In genomic region chr5:111944273-111944971, GRCm38 (mm10) we compare ENCODE assay signal across 10 mouse cellular contexts.
DNase-seq lines count a peak whose midpoint lies in the region; ATAC-seq lines count a peak whose summit lies in the region.
"Had no signal": no experiment of that assay in that cellular context is flagged by ENCODE, and none has a peak within 500 bp of the region (broad histone marks: within the 10 kb centered on the region; RNA-seq: fewer than 3 reads in every experiment).

No protein-coding gene starts in this region.

- peaks cover 16% of the 10 kb centered on the region for H3K27me3 ChIP-seq in heart, embryonic 16.5 days (ENCODE audit: control insufficient read depth, insufficient read depth, low read length)
- H3K27me3 ChIP-seq in forebrain, embryonic 14.5 days (replicated peaks; ENCODE audit: control insufficient read depth, insufficient read depth, low read length), result no peaks in the 10 kb centered on the region
- no peaks in the 10 kb centered on the region for H3K27me3 ChIP-seq in midbrain, embryonic 14.5 days (ENCODE audit: control insufficient read depth, insufficient read depth, low read length)

- no peaks in the 10 kb centered on the region; the same call in 1 of the 2 replicates for H3K9me3 ChIP-seq in heart, embryonic 16.5 days (replicated peaks; ENCODE audit: control insufficient read depth, low read length)
- H3K9me3 ChIP-seq in forebrain, embryonic 14.5 days (replicated peaks; ENCODE audit: control insufficient read depth, low read length), result no peaks in the 10 kb centered on the region
- H3K9me3 ChIP-seq in midbrain, embryonic 14.5 days (ENCODE audit: control insufficient read depth, low read length), result no peaks in the 10 kb centered on the region

- H3K4me3 ChIP-seq in heart, embryonic 16.5 days (ENCODE audit: low read length), result no peak overlapping the region
- 0 out of 2 replicates have a peak overlapping the region, but pooled peaks have one; percentile 6 for H3K4me3 ChIP-seq in forebrain, embryonic 14.5 days (ENCODE audit: low read depth, low read length)
- H3K4me3 ChIP-seq in midbrain, embryonic 14.5 days (replicated peaks; ENCODE audit: low read depth, low read length), result 0 out of 2 replicates have a peak overlapping the region, but pooled peaks have one; percentile 15

- no peaks in the 10 kb centered on the region for H3K4me1 ChIP-seq in heart, embryonic 16.5 days (ENCODE audit: control insufficient read depth, insufficient read depth, low read length)
- peaks cover 34% of the 10 kb centered on the region for H3K4me1 ChIP-seq in forebrain, embryonic 14.5 days (ENCODE audit: control insufficient read depth, insufficient read depth, low read length)
- peaks cover 39% of the 10 kb centered on the region for H3K4me1 ChIP-seq in midbrain, embryonic 14.5 days (ENCODE audit: control insufficient read depth, insufficient read depth, low read length)

- 28% methylated on average over 27 of the region's 28 CpGs for WGBS in heart, embryonic 16.5 days
- WGBS in forebrain, embryonic 14.5 days, result 8% methylated on average over 27 of the region's 28 CpGs
- 7% methylated on average over 28 of the region's 28 CpGs for WGBS in midbrain, embryonic 14.5 days

- intact Hi-C loops in heart, postnatal 25 days (cut with DNase I), result no loop called here

- ATAC-seq in heart, embryonic 16.5 days (replicated peaks; ENCODE audit: extremely low read depth, insufficient read depth, low FRiP score), result no peak
- ATAC-seq in forebrain, embryonic 14.5 days, result peak; percentile 85
- peak; percentile 78 for ATAC-seq in midbrain, embryonic 14.5 days (ENCODE audit: low FRiP score, low TSS enrichment)
- ATAC-seq in activated CD4-positive, CD25-positive, alpha-beta regulatory T cell, adult 4 months, result no peak

- no peak overlapping the region for H3K27ac ChIP-seq in heart, embryonic 16.5 days (ENCODE audit: low read length)
- H3K27ac ChIP-seq in forebrain, embryonic 14.5 days (ENCODE audit: low read depth, low read length), result peak overlapping the region; percentile 92
- H3K27ac ChIP-seq in midbrain, embryonic 14.5 days (replicated peaks; ENCODE audit: low read depth, low read length), result peak overlapping the region; percentile 96
- H3K27ac ChIP-seq: macrophage had no signal

- no peaks in the 10 kb centered on the region for H3K36me3 ChIP-seq in heart, embryonic 16.5 days (ENCODE audit: control insufficient read depth, insufficient read depth)
- no peaks in the 10 kb centered on the region for H3K36me3 ChIP-seq in forebrain, embryonic 14.5 days (ENCODE audit: control insufficient read depth, insufficient read depth, low read length)
- no peaks in the 10 kb centered on the region for H3K36me3 ChIP-seq in midbrain, embryonic 14.5 days (ENCODE audit: control insufficient read depth, insufficient read depth, low read length)

- H3K4me2 ChIP-seq in heart, embryonic 16.5 days (ENCODE audit: low read depth, low read length), result peak overlapping the region; percentile 15; the same call in 1 of the 2 replicates
- peak overlapping the region; percentile 45 for H3K4me2 ChIP-seq in forebrain, embryonic 14.5 days (ENCODE audit: low read length)
- H3K4me2 ChIP-seq in midbrain, embryonic 14.5 days (ENCODE audit: low read length), result peak overlapping the region; percentile 49

- no peak overlapping the region for H3K9ac ChIP-seq in heart, embryonic 16.5 days (ENCODE audit: low read length)
- peak overlapping the region; percentile 56 for H3K9ac ChIP-seq in forebrain, embryonic 14.5 days (ENCODE audit: low read length)
- peak overlapping the region; percentile 39 for H3K9ac ChIP-seq in midbrain, embryonic 14.5 days (replicated peaks; ENCODE audit: low read length)

- no peak for DNase-seq in heart, postnatal 25 days (ENCODE audit: low spot score)
- DNase-seq in brain, adult 2 months (ENCODE audit: low read depth, low spot score), result peak; percentile 29
- DNase-seq in forebrain, embryonic 14.5 days (ENCODE audit: low spot score), result peak; percentile 94
- peak; percentile 92 for DNase-seq in midbrain, embryonic 14.5 days
- DNase-seq in adrenal gland, postnatal 25 days, result no peak
- no peak for DNase-seq in spleen, adult 12 weeks (ENCODE audit: low spot score)
- DNase-seq: cerebellum, postnatal 36 days had no signal

Comparison
In these comparisons a context has a peak if more than half of its experiments do, and no peak if none do; other contexts are left out.
1. ATAC-seq: peak in forebrain, embryonic 14.5 days (single experiment) and midbrain, embryonic 14.5 days (single experiment); none in heart, embryonic 16.5 days (single experiment) and activated CD4-positive, CD25-positive, alpha-beta regulatory T cell, adult 4 months (single experiment).
2. DNase-seq: peak in brain, adult 2 months (single experiment), forebrain, embryonic 14.5 days (single experiment) and midbrain, embryonic 14.5 days (single experiment); none in heart, postnatal 25 days (single experiment), adrenal gland, postnatal 25 days (single experiment) and spleen, adult 12 weeks (single experiment).
3. Peak in every context shown above with its lines, with median percentiles within 50 percentile points of each other: H3K4me2 ChIP-seq.